Mouse (Mus musculus): ENCODE results near the gene Tbc1d21.

GRCm38 (mm10) chr9:58346498-58346897 lies 23.8 kb downstream of the Tbc1d21 start:
- TF ChIP-seq POLR2A (IDR thresholded peaks at IDR 0.05; ENCODE audit: insufficient read depth, low read depth, low read length) (no peak), CTCF (IDR thresholded peaks at IDR 0.05; ENCODE audit: insufficient read depth, low read depth, low read length) (no peak)
